Mouse (Mus musculus) R1 (cell line): ENCODE data around the gene Ctsk.
"Not testable (repeated sequence)": the region's sequence is repeated elsewhere in the genome, so short reads cannot be mapped to it uniquely, and the experiment has no call there.

ENCODE experiments used
- DNase-seq: peaks from one replicate; pipeline ENCODE4 v3.0.0-alpha.2; 2018; ENCODE audit warnings: low read depth, low spot score

The Ctsk gene

DNA sequence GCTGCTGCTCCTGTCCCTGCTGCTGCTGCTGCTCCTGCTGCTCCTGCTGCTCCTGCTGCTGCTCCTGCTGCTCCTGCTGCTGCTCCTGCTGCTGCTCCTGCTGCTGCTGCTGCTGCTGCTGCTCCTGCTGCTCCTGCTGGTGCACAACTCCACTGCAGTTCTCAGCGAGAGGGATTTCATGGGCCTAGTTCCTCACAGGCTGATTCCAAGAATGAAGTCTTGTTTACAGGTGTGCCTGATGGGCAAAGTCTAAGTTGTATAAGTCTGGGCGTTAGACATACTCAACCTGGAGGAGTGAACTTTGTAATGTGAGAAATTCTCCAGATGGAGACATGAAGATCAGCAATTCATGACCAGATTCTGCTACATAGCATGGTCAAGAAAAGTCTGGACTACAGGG is 25.6 kb downstream of the Ctsk start:
- DNase-seq, result no peak

DNA sequence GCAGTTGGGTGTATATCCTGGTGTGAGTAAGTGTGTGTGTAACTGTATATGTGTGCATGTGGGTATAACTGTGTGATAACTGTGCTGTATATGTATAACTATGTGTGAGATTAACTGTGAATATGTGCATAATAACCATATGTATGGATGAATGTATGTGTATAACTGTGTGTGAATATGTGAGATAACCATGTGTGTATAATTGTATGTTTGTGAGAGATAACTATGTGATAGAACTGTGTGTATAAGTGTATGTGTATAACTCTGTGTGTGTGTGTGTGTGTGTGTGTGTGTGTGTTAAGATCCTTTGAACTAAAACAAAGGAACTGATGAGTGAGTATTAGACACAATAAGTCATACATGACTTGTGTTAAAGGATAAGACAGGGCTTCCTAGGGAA is 27.1 kb downstream of the Ctsk start:
- no peak for DNase-seq

DNA sequence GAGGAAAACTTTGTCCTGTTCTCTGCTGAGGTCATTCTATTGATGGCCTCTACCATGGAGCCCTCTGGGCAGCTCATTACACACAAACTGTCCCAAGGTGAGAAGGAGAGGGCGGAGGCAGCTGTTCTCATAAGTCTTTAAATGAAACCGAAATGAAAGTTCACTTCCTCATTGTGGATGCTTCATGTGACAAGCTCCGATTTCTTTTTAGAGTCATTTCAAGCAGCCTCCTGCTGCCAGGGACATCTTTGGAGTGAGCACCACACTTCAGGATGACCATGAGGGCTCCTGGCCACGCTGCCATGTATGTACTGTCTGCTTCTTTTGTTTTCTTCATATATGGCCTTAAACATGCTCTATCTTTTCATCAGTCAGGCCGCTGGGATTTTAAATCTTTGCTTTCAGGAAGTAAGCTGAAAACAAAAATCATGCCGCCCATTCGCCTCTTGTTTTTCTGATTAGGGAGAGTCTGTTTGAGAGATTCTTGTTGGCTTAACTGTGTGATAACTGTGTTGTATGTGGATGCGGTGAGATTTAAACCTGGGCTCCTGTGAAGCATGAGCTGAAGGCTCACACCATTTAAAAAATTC is 27.7 kb downstream of the Ctsk start, which contains the start of gene Ctss:
Ctss (plus strand) TSS at position 165 of the 590 bp plus-strand sequence.
- no peak for DNase-seq

DNA sequence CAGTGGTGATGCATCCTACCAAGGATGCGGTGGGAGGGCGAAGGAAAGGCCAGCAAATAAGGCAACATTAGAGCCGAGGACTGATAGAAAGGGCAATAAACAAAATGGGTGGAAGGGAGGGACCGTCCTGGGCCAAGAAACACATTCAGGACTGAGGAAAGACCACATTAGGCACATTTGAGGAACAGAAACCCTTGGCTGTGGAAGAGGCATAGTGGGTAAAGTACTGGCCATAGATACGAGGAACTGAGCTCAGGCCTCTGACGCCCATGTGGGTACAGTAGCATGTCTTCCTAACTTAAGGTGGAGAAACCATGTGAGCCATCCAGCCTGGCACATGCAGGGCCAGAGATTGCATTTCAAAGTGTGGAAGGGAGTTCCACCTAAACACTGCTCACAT is 30.8 kb downstream of the Ctsk start:
- DNase-seq, result no peak

DNA sequence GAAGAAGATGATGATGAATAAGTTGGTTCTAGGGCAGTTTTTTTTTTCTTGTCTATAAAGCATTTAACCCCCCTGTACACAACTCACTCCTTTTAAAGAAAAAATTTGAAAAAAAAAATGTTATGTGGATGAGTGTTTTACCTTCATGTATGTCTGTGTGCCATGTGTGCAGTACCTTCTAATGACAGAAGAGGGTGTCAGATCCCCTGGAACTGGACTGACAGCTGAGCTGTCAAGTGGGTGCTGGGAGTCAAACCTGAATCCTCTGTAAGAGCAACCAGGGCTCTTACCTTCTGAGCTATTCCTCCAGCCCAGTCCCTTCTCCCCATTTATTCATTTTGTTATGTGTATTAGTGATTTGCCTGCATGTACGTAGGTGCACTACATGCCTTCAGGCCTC is 32.0 kb downstream of the Ctsk start:
- peak; percentile 63 for DNase-seq

DNA sequence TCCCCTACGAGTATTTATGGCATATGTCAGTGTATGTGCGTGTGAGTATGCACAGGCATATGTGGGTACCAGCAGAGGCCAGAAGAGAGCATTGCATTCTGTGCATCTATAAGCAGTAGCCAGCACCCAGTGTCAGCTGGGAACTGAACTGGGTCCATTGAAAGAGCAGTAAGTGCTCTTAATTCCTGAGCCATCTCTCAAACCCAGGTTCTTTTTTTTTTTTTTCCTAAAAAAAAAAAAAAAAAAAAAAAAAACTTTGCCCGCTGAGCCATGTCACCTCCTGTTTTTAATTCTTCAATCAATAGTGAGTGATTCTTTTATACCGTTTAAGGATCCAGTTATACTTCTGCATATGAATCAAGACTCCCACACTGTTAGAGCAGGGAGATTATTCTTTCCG is 34.3 kb downstream of the Ctsk start:
- DNase-seq, result no peak

DNA sequence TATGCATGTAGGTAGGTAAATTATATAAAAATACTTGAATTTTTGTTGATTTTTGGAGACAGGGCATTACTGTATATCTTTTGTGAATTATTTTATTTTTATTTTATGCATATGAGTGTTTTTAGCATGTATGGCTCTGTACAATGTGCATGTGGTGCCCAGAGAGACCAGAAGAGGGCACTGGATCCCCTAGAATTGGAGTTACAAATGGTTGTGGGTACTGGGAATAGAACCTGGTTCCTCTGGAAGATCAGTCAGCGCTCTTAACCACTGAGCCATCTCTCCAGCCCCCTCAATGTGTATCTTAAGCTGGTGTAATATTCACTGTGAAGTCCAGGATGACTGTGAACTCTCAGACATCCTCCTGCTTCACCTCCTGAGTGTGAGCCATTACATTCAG is 35.9 kb downstream of the Ctsk start:
- peak; percentile 32 for DNase-seq

DNA sequence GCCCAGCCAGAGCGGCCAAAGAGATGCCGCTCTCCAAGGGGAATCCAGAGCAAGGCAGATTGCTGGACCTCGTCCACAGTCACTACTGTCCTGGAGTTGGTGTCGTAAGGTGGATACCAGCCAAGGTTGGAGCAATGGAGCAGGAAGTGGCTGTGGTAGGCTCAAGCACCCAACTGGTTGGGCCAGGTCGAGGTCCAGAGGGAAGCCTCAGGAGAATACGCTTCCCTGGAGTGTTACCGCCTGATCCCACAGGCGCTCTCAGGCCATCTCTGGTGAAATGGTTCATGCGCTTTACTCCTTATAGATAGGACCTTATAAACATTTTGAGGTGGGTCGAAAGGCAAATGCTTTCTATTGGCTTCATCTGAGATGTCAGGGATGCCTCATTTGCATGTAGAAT is 39.9 kb downstream of the Ctsk start:
- DNase-seq, result no peak

DNA sequence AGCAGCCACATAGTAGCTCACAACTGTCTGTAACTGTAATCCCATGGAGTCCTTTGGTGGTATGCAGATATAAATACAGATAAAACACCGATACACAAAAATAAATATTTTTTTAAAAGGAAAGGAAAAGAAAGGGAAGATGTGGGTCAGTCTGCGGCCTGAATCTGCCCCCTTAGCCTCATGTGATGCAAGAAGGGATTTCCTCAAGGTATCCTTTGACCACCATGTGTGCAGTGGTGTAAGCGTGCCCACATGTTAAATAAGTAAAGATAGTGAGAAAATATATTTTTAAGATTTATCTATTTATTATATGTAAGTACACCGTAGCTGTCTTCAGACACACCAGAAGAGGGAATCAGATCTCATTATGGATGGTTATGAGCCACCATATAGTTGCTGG is 40.8 kb downstream of the Ctsk start:
- DNase-seq, result no peak

DNA sequence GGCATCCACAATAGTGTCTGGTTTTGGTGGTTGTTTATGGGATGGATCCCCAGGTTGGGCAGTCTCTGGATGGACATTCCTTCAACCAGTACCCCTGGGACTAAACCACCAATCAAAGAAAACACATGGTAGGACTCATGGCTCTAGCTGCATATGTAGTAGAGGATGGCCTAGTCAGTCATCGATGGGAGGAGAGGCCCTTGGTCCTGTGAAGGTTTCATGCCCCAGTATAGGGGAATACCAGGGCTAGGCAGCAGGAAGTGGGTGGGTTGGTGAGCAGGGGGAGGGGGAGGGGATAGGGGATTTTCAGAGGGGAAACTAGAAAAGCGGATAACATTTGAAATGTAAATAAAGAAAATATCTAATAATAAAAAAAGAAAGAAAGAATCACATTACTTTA is 42.1 kb downstream of the Ctsk start:
- DNase-seq, result not testable (repeated sequence)

DNA sequence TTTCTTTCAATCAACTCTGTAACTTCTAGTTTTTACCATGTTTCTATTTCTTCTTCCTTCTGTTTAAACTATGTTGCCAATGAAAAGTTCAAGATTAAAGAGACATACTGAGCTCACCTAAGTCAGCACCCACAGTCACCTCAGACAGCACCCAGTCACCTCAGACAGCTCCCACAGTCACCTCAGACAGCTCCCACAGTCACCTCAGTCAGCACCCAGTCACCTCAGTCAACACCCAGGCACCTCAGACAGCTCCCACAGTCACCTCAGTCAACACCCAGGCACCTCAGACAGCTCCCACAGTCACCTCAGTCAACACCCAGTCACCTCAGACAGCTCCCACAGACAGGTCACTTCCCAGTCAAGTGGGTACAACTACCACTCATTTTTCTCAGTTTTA is 43.1 kb downstream of the Ctsk start:
- DNase-seq, result no peak

DNA sequence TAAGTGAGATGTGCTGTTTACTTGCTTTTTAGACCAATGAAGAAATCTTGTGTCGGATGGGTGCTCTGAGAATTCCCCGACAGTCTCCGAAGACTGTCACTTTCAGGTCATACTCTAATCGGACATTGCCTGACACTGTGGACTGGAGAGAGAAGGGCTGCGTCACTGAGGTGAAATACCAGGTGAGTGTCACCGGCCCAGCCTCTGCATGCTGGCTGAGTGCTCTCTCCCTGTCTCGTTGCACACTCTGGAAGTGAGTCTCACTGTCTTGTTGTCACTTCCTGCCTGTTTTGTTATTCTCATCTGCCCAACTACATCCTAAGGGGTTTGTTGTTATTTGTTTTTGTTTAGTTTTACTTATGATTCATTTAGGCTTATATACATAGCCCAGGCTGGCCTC is 43.9 kb downstream of the Ctsk start:
- no peak for DNase-seq

DNA sequence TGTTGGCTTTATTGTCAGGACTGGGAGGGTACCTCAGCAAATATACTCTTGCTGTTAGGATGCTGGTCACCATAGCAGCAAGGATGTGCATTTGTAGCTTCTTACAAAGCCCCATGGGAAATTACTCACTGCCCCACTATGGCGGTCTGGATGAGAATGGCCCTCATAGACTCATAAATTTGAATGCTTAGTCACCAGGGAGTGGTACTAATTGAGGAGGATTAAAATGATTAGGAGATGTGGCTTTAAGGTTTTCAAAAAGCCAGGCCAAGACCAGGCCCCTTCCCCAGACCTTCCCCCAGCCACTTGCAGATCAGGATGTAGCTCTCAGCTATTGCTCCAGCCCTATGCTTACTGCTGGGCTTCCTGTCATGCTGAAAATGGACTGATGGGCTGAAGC is 51.1 kb downstream of the Ctsk start:
- no peak for DNase-seq

DNA sequence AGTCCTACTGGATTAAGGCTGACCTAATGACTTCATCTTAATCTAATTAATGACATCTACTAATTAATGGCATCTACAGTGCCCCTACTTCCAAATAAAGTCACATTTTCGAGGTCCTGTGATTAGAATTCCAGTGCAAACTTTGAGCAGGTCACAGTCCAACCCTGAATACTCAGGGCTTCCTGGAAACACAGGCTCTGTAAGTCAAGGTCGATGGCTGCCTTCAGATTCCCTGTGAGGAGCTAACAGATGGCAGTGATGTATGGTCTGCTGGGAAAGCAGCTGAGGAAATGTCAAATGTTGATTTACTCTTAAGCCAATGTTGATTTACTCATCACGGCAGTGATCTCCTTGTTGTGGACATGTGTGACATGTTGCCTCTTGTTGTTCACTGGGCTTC is 54.9 kb downstream of the Ctsk start:
- DNase-seq, result peak; percentile 13
